Mouse (Mus musculus) olfactory bulb, adult 2 months (tissue): ENCODE measurements around the gene Gm28048.

ENCODE experiments used
- CTCF ChIP-seq: fragments of 200-500 bp; IDR thresholded peaks from 2 replicates; pipeline ENCODE4 v1.5.1; 2012; ENCODE audit warnings: low read depth, mild to moderate bottlenecking, low read length, moderate library complexity; ENCODE audit not compliant: insufficient read depth
- POLR2A ChIP-seq: fragments of 200-500 bp; IDR thresholded peaks from 2 replicates; pipeline ENCODE4 v1.6.1; 2012; ENCODE audit warnings: mild to moderate bottlenecking, low read depth, low read length, moderate library complexity; ENCODE audit not compliant: insufficient read depth

GRCm38 (mm10) chr11:22854571-22854970 lies 127.3 kb downstream of the Gm28048 start:
- TF ChIP-seq CTCF, result no peak
- no peak for TF ChIP-seq POLR2A
